Mouse (Mus musculus): ENCODE results near the gene Cyp1a2. TPM values are rescaled to one million over a fixed set of nuclear protein-coding genes. Genes with fewer than 3 reads are reported as not detected.

Gene Cyp1a2
- polyA plus RNA-seq, 1 experiment = not detected

GRCm38 (mm10) chr9:57628717-57629116 lies 54.8 kb downstream of the Cyp1a2 start:
- Histone ChIP-seq H3K4me1 (ENCODE audit: control insufficient read depth, insufficient read depth, insufficient read length) (peaks cover 17% of the 10 kb centered on the region; the same call in 1 of the 2 replicates), H3K27ac (ENCODE audit: insufficient read depth, low read length) (no peak overlapping the region; the same call in 1 of the 2 replicates), H3K4me3 (ENCODE audit: extremely low read depth, insufficient read depth, insufficient read length) (no peak overlapping the region), H3K27me3 (ENCODE audit: control insufficient read depth, insufficient read depth, low read length) (no peaks in the 10 kb centered on the region), H3K36me3 (ENCODE audit: control insufficient read depth, insufficient read depth, low read length) (peaks cover 72% of the 10 kb centered on the region)
- no peak for DNase-seq (ENCODE audit: low read depth in 1 of 2, low spot score in 2 of 2)
- 87% methylated on average over 12 of the region's 12 CpGs for WGBS
- TF ChIP-seq POLR2A (IDR thresholded peaks at IDR 0.05; ENCODE audit: low read depth, low read length) = no peak
- TF ChIP-seq CTCF (IDR thresholded peaks at IDR 0.05; ENCODE audit: extremely low read depth, insufficient read depth, insufficient read length, insufficient replicate concordance) = no peak

DNA sequence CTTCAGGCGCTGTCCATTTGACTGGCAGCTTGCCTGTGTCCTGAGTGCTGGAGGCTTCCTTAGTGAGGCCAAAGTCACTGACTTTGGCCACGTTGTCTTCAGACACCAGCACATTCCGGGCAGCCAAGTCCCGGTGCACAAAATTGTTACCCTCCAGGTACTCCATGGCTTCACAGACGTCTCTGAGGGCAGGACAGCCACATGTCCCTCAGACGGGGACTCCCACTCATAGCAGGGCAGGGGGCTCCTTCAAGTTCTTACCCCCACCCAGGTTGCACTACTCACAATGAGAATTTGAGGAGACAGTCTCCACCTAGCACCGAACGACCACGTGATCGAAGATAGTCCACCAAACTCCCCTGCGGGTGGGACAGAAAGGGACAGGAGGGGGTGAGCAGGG lies 55.6 kb downstream of the Cyp1a2 start:
- Histone ChIP-seq H3K4me1 (ENCODE audit: control insufficient read depth, insufficient read depth, insufficient read length) (peaks cover 8% of the 10 kb centered on the region; the same call in 1 of the 2 replicates), H3K27ac (ENCODE audit: insufficient read depth, low read length) (no peak overlapping the region), H3K4me3 (ENCODE audit: extremely low read depth, insufficient read depth, insufficient read length) (no peak overlapping the region), H3K36me3 (ENCODE audit: control insufficient read depth, insufficient read depth, low read length) (peaks cover 70% of the 10 kb centered on the region), H3K27me3 (ENCODE audit: control insufficient read depth, insufficient read depth, low read length) (no peaks in the 10 kb centered on the region)
- 94% methylated on average over 11 of the region's 11 CpGs for WGBS
- DNase-seq (ENCODE audit: low read depth in 1 of 2, low spot score in 2 of 2) = no peak
- TF ChIP-seq POLR2A (IDR thresholded peaks at IDR 0.05; ENCODE audit: low read depth, low read length) (no peak), CTCF (IDR thresholded peaks at IDR 0.05; ENCODE audit: extremely low read depth, insufficient read depth, insufficient read length, insufficient replicate concordance) (no peak)

DNA sequence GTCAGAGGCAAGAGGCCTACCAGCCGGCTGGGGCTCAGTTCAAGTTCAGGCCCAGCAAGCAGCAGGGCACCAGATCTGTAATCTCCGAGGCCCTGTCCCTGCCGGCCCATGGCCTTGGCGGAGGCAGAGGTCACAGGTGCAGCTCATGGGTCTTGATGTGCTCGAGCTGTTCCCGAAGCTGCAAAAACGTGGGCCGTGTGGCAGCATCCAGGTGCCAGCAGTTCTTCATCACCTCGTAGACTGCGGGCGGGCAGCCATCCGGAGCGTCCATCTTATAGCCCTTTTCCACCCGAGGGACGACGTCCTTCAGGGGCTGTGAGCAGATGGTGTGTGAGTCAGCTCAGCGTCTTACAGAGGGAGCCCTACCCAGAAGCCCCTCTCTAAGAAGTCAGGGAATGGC lies 56.3 kb downstream of the Cyp1a2 start:
- H3K4me3 ChIP-seq (ENCODE audit: extremely low read depth, insufficient read depth, insufficient read length) = no peak overlapping the region
- H3K36me3 ChIP-seq (ENCODE audit: control insufficient read depth, insufficient read depth, low read length) = peaks cover 69% of the 10 kb centered on the region
- no peak for DNase-seq (ENCODE audit: low read depth in 1 of 2, low spot score in 2 of 2)
- H3K27ac ChIP-seq (ENCODE audit: insufficient read depth, low read length) = no peak overlapping the region
- peaks cover 7% of the 10 kb centered on the region; the same call in 1 of the 2 replicates for H3K4me1 ChIP-seq (ENCODE audit: control insufficient read depth, insufficient read depth, insufficient read length)
- H3K27me3 ChIP-seq (ENCODE audit: control insufficient read depth, insufficient read depth, low read length) = no peaks in the 10 kb centered on the region
- WGBS = 96% methylated on average over 17 of the region's 17 CpGs
- TF ChIP-seq POLR2A (IDR thresholded peaks at IDR 0.05; ENCODE audit: low read depth, low read length) = no peak
- no peak for TF ChIP-seq CTCF (IDR thresholded peaks at IDR 0.05; ENCODE audit: extremely low read depth, insufficient read depth, insufficient read length, insufficient replicate concordance)

Other genes with a start within 250 kb of the Cyp1a2 start
- gene Ppcdc, start 243.6 kb downstream of the Cyp1a2 start, polyA plus RNA-seq (2012; rRNA removed) = 53.8 and 67.0 TPM in 2 replicates
- gene Scamp5, start 215.6 kb downstream of the Cyp1a2 start, polyA plus RNA-seq (2012; rRNA removed) = 12.4 and 19.3 TPM in 2 replicates
- gene Rpp25, start 179.7 kb downstream of the Cyp1a2 start, polyA plus RNA-seq (2012; rRNA removed) = 0.22 and 0.33 TPM in 2 replicates
- gene Cox5a, start 162.4 kb downstream of the Cyp1a2 start, polyA plus RNA-seq (2012; rRNA removed) = 135 and 219 TPM in 2 replicates
- gene Fam219b, start 146.2 kb downstream of the Cyp1a2 start, polyA plus RNA-seq (2012; rRNA removed) = 4.1 and 14.5 TPM in 2 replicates
- gene Mpi, start 130.9 kb downstream of the Cyp1a2 start, polyA plus RNA-seq (2012; rRNA removed) = 13.0 and 16.7 TPM in 2 replicates
- 79.2 and 88.4 TPM in 2 replicates for gene Scamp2, start 122.8 kb downstream of the Cyp1a2 start, polyA plus RNA-seq (2012; rRNA removed)
- gene Ulk3, start 94.3 kb downstream of the Cyp1a2 start, polyA plus RNA-seq (2012; rRNA removed) = 44.5 and 47.6 TPM in 2 replicates
- gene Cplx3, start 77.4 kb downstream of the Cyp1a2 start, polyA plus RNA-seq (2012; rRNA removed) = not detected in 2 replicates
- gene Lman1l, start 62.9 kb downstream of the Cyp1a2 start, polyA plus RNA-seq (2012; rRNA removed) = 0.09 and 0.16 TPM in 2 replicates
- 233 and 265 TPM in 2 replicates for gene Csk, start 30.1 kb downstream of the Cyp1a2 start, polyA plus RNA-seq (2012; rRNA removed)
- gene Cyp1a1, start 4.2 kb upstream of the Cyp1a2 start, polyA plus RNA-seq (2012; rRNA removed) = 0.13 and 0.15 TPM in 2 replicates
- gene Edc3, start 24.8 kb upstream of the Cyp1a2 start, polyA plus RNA-seq (2012; rRNA removed) = 9.9 and 11.2 TPM in 2 replicates
- gene Clk3, start 82.2 kb upstream of the Cyp1a2 start, polyA plus RNA-seq (2012; rRNA removed) = 99.1 and 117 TPM in 2 replicates
- 35.2 and 38.6 TPM in 2 replicates for gene Arid3b, start 153.1 kb upstream of the Cyp1a2 start, polyA plus RNA-seq (2012; rRNA removed)
- 88.3 and 131 TPM in 2 replicates for gene Ubl7, start 227.3 kb upstream of the Cyp1a2 start, polyA plus RNA-seq (2012; rRNA removed)